Comparison of ENCODE assay signal across 8 mouse cellular contexts in genomic region chr10:52417299-52417997, GRCm38 (mm10). TPM values are rescaled to one million over a fixed set of nuclear protein-coding genes. Genes with fewer than 3 reads are reported as not detected.
A peak's percentile ranks its signal among the peaks of the same experiment; 100 is the strongest.
DNase-seq lines count a peak whose midpoint lies in the region; ATAC-seq and TF ChIP-seq lines count a peak whose summit lies in the region.

Gene Nus1, plus strand, starts transcription at chr10:52417547.

- H3K4me3 ChIP-seq in forebrain, embryonic 15.5 days, result peak within 1 kb of the TSS; percentile 83
- peak within 1 kb of the TSS; percentile 83 for H3K4me3 ChIP-seq in lung, adult 2 months (replicated peaks; ENCODE audit: extremely low read depth, low read depth, low read length)

- TF ChIP-seq CTCF in lung, adult 2 months (IDR thresholded peaks at IDR 0.05; ENCODE audit: insufficient read depth, low read length), result peak; percentile 71

- intact Hi-C loops in heart, postnatal 25 days (cut with DNase I), result loop anchor here (2.0 kb wide), 2 partner anchors 23 to 31 kb away; no protein-coding TSS in a partner anchor

- peak within 1 kb of the TSS; percentile 55 for H3K4me2 ChIP-seq in forebrain, embryonic 15.5 days (replicated peaks)

- H3K36me3 ChIP-seq in forebrain, embryonic 15.5 days, result no peaks in the 10 kb centered on the region

- no peaks in the 10 kb centered on the region for H3K27me3 ChIP-seq in forebrain, embryonic 15.5 days

- H3K9me3 ChIP-seq in forebrain, embryonic 15.5 days, result no peaks in the 10 kb centered on the region

- peaks cover 27% of the 10 kb centered on the region for H3K4me1 ChIP-seq in forebrain, embryonic 15.5 days
- H3K4me1 ChIP-seq in lung, adult 2 months (ENCODE audit: control insufficient read depth, insufficient read depth, low read length), result peaks cover 11% of the 10 kb centered on the region

- TF ChIP-seq POLR2A in lung, adult 2 months (IDR thresholded peaks at IDR 0.05; ENCODE audit: borderline replicate concordance, extremely low read depth, low read depth, low read length), result peak; percentile 60

- H3K27ac ChIP-seq in forebrain, embryonic 15.5 days (replicated peaks), result peak within 1 kb of the TSS; percentile 96

- H3K9ac ChIP-seq in forebrain, embryonic 15.5 days (replicated peaks), result peak within 1 kb of the TSS; percentile 92

- peak; percentile 98 for ATAC-seq in forebrain, embryonic 15.5 days (replicated peaks)
- ATAC-seq in neutrophil, adult 5-6 weeks (ENCODE audit: extremely low read depth, insufficient number of reproducible peaks, low FRiP score, poor library complexity, severe bottlenecking), result peak; percentile 97

- DNase-seq in ES-CJ7 (ENCODE audit: low read depth, low spot score), result peak; percentile 97
- DNase-seq in cerebellum, adult 11 months, result peak; percentile 98
- peak; percentile 91 for DNase-seq in heart, postnatal 25 days (ENCODE audit: low spot score)
- peak; percentile 96 to 99 for DNase-seq in layer of hippocampus, adult 18-20 months (ENCODE audit: low spot score in 2 of 2)
- peak; percentile 91 for DNase-seq in lung, adult 2 months
- peak; percentile 90 to 93 for DNase-seq in thymus, adult 18-20 months

- under 1% methylated on average over 69 of the region's 79 CpGs for WGBS in forebrain, embryonic 15.5 days
- under 1% methylated on average over 76 of the region's 79 CpGs for WGBS in lung, adult 2 months

RNA-seq across cellular contexts. Expression of gene Nus1, which starts in this region (rescaled TPM):
- 18.5 and 19.2 TPM in 2 replicates for polyA plus RNA-seq in forebrain, embryonic 15.5 days (2015; fragmentation: Nextera tagmentation; extraction: Ambion mirVana)
- 10 to 100 TPM; 28.5 to 28.8 TPM for total RNA-seq in heart, postnatal 25 days (2021)
- 10 to 100 TPM; 59.8 to 63.4 TPM for total RNA-seq in layer of hippocampus, adult 18-20 months (2021)
- 11.0 and 15.1 TPM in 2 replicates for polyA plus RNA-seq in lung, adult 2 months (2012; rRNA removed)
- total RNA-seq in neutrophil, adult 5-6 weeks (2017), result 18.9 and 26.0 TPM in 2 replicates

Comparison
In these comparisons a context has a peak if more than half of its experiments do, and no peak if none do; other contexts are left out.
1. Peak in every context shown above with its lines: DNase-seq, ATAC-seq, H3K4me3 ChIP-seq and H3K27ac ChIP-seq.